Mouse (Mus musculus) midbrain, embryonic 12.5 days (tissue): ENCODE measurements around the gene Cdca8. TPM values are rescaled to one million over a fixed set of nuclear protein-coding genes. Genes with fewer than 3 reads are reported as not detected.

ENCODE experiments used
- ATAC-seq: fragments of 200-750 bp; cut with Nextera tagmentation; 2 replicates; pipeline ENCODE4 v1.8.0; 2017; ENCODE audit warnings: low read depth, moderate TSS enrichment, moderate library complexity; ENCODE audit not compliant: low FRiP score
- H3K27ac ChIP-seq: fragments of 300-500 bp; sonication (generic); replicated peaks from 2 replicates; pipeline ENCODE4 v1.5.1; 2016; ENCODE audit warnings: mild to moderate bottlenecking
- H3K27me3 ChIP-seq: fragments of 300-500 bp; sonication (generic); 2 replicates; pipeline ENCODE4 v1.6.1; 2016; ENCODE audit warnings: mild to moderate bottlenecking
- H3K36me3 ChIP-seq: fragments of 300-500 bp; sonication (generic); 2 replicates; pipeline ENCODE4 v1.6.1; 2016
- H3K4me1 ChIP-seq: fragments of 300-500 bp; sonication (generic); 2 replicates; pipeline ENCODE4 v1.6.1; 2016
- H3K4me2 ChIP-seq: fragments of 300-500 bp; sonication (generic); replicated peaks from 2 replicates; pipeline ENCODE4 v1.6.1; 2016; ENCODE audit warnings: mild to moderate bottlenecking, moderate library complexity
- H3K4me3 ChIP-seq: fragments of 300-500 bp; sonication (generic); 2 replicates; pipeline ENCODE4 v1.5.1; 2016; ENCODE audit warnings: mild to moderate bottlenecking
- H3K9ac ChIP-seq: fragments of 300-500 bp; sonication (generic); replicated peaks from 2 replicates; pipeline ENCODE4 v1.6.1; 2016; ENCODE audit warnings: mild to moderate bottlenecking, moderate library complexity
- H3K9me3 ChIP-seq: fragments of 300-500 bp; sonication (generic); 2 replicates; pipeline ENCODE4 v1.6.1; 2016; ENCODE audit warnings: mild to moderate bottlenecking
- WGBS: fragments of 180-500 bp; shearing (Covaris S2); methylation state at CpG from one replicate; pipeline ENCODE4 v1.1.7; 2016; 5-methylcytosine and 5-hydroxymethylcytosine counted together
- polyA plus RNA-seq: library from polyadenylated mRNA; unstranded; fragments of >200 nt; fragmentation: Nextera tagmentation; extraction: Ambion mirVana; gene quantifications from 2 replicates; pipeline ENCODE4 v1.2.1, GENCODE M21; 2016

The Cdca8 gene
- polyA plus RNA-seq, 1 experiment from 2014 or later, result 207 TPM

GRCm38 (mm10) chr4:124971094-124971493 is 32.0 kb upstream of the Cdca8 start:
- no peak overlapping the region for H3K4me3 ChIP-seq
- peaks cover 8% of the 10 kb centered on the region; the same call in 1 of the 2 replicates for H3K27me3 ChIP-seq
- H3K27ac ChIP-seq, result no peak overlapping the region
- WGBS, result 86% methylated on average over 8 of the region's 8 CpGs
- no peak overlapping the region for H3K4me2 ChIP-seq
- no peak for ATAC-seq
- no peaks in the 10 kb centered on the region for H3K36me3 ChIP-seq
- H3K4me1 ChIP-seq, result peaks cover 20% of the 10 kb centered on the region
- no peak overlapping the region for H3K9ac ChIP-seq
- H3K9me3 ChIP-seq, result no peaks in the 10 kb centered on the region

GRCm38 (mm10) chr4:124970677-124971076 is 31.6 kb upstream of the Cdca8 start:
- Histone ChIP-seq H3K36me3 (no peaks in the 10 kb centered on the region), H3K4me3 (no peak overlapping the region), H3K27me3 (peaks cover 8% of the 10 kb centered on the region; the same call in 1 of the 2 replicates), H3K4me1 (peaks cover 24% of the 10 kb centered on the region), H3K4me2 (no peak overlapping the region), H3K27ac (no peak overlapping the region), H3K9ac (no peak overlapping the region), H3K9me3 (no peaks in the 10 kb centered on the region)
- no peak for ATAC-seq
- 28% methylated on average over 5 of the region's 5 CpGs for WGBS

GRCm38 (mm10) chr4:124970194-124970593 is 31.1 kb upstream of the Cdca8 start:
- no peak overlapping the region for H3K9ac ChIP-seq
- no peaks in the 10 kb centered on the region for H3K36me3 ChIP-seq
- H3K9me3 ChIP-seq, result no peaks in the 10 kb centered on the region
- no peak overlapping the region for H3K4me3 ChIP-seq
- H3K4me1 ChIP-seq, result peaks cover 29% of the 10 kb centered on the region
- H3K27me3 ChIP-seq, result peaks cover 8% of the 10 kb centered on the region; the same call in 1 of the 2 replicates
- 74% methylated on average over 11 of the region's 11 CpGs for WGBS
- no peak overlapping the region for H3K4me2 ChIP-seq
- no peak overlapping the region for H3K27ac ChIP-seq
- ATAC-seq, result no peak

- Histone ChIP-seq H3K9ac (no peak overlapping the region), H3K4me3 (no peak overlapping the region), H3K9me3 (no peaks in the 10 kb centered on the region), H3K27ac (no peak overlapping the region), H3K4me2 (no peak overlapping the region), H3K36me3 (no peaks in the 10 kb centered on the region), H3K27me3 (peaks cover 8% of the 10 kb centered on the region; the same call in 1 of the 2 replicates), H3K4me1 (peaks cover 34% of the 10 kb centered on the region)
- 72% methylated on average over 7 of the region's 7 CpGs for WGBS
- no peak for ATAC-seq
Measured at GRCm38 (mm10) chr4:124969219-124969848, 30.2 kb upstream of the Cdca8 start.

GRCm38 (mm10) chr4:124968711-124969110 is 29.6 kb upstream of the Cdca8 start:
- no peak overlapping the region for H3K27ac ChIP-seq
- ATAC-seq, result no peak
- no peak overlapping the region for H3K9ac ChIP-seq
- no peak overlapping the region for H3K4me2 ChIP-seq
- no peak overlapping the region for H3K4me3 ChIP-seq
- peaks cover 8% of the 10 kb centered on the region; the same call in 1 of the 2 replicates for H3K27me3 ChIP-seq
- peaks cover 34% of the 10 kb centered on the region for H3K4me1 ChIP-seq
- WGBS, result 45% methylated on average over 6 of the region's 6 CpGs
- no peaks in the 10 kb centered on the region for H3K36me3 ChIP-seq
- H3K9me3 ChIP-seq, result no peaks in the 10 kb centered on the region

GRCm38 (mm10) chr4:124964912-124965599 is 25.9 kb upstream of the Cdca8 start:
- Histone ChIP-seq H3K27me3 (no peaks in the 10 kb centered on the region; the same call in 1 of the 2 replicates), H3K27ac (peak overlapping the region; percentile 60), H3K4me1 (peaks cover 27% of the 10 kb centered on the region), H3K4me3 (no peak overlapping the region), H3K4me2 (0 out of 2 replicates have a peak overlapping the region, but pooled peaks have one; percentile 3), H3K9me3 (no peaks in the 10 kb centered on the region), H3K36me3 (no peaks in the 10 kb centered on the region), H3K9ac (no peak overlapping the region; the same call in 1 of the 2 replicates)
- 9% methylated on average over 8 of the region's 8 CpGs for WGBS
- peak; percentile 87 for ATAC-seq

- WGBS, result 61% methylated on average over 11 of the region's 11 CpGs
- no peak for ATAC-seq
Measured at GRCm38 (mm10) chr4:124962576-124962975, 23.5 kb upstream of the Cdca8 start.

GRCm38 (mm10) chr4:124960940-124961339 is 21.8 kb upstream of the Cdca8 start:
- Histone ChIP-seq H3K4me3 (no peak overlapping the region), H3K27ac (no peak overlapping the region), H3K4me1 (peaks cover 12% of the 10 kb centered on the region), H3K9ac (no peak overlapping the region), H3K36me3 (no peaks in the 10 kb centered on the region), H3K27me3 (no peaks in the 10 kb centered on the region), H3K4me2 (no peak overlapping the region), H3K9me3 (no peaks in the 10 kb centered on the region)
- ATAC-seq, result no peak
- WGBS, result 96% methylated on average over 11 of the region's 11 CpGs

More at GRCm38 (mm10) chr4:124962576-124962975, 23.5 kb upstream of the Cdca8 start:
- H3K9me3 ChIP-seq, result no peaks in the 10 kb centered on the region
- H3K4me3 ChIP-seq, result no peak overlapping the region
- no peaks in the 10 kb centered on the region for H3K36me3 ChIP-seq
- peaks cover 15% of the 10 kb centered on the region for H3K4me1 ChIP-seq
- no peak overlapping the region for H3K27ac ChIP-seq
- no peak overlapping the region for H3K4me2 ChIP-seq
- H3K27me3 ChIP-seq, result no peaks in the 10 kb centered on the region
- H3K9ac ChIP-seq, result no peak overlapping the region

GRCm38 (mm10) chr4:124959062-124959461 is 20.0 kb upstream of the Cdca8 start:
- 77% methylated on average over 11 of the region's 11 CpGs for WGBS
- Histone ChIP-seq H3K36me3 (no peaks in the 10 kb centered on the region), H3K27ac (no peak overlapping the region), H3K9me3 (no peaks in the 10 kb centered on the region), H3K9ac (no peak overlapping the region), H3K27me3 (no peaks in the 10 kb centered on the region), H3K4me1 (no peaks in the 10 kb centered on the region), H3K4me3 (no peak overlapping the region), H3K4me2 (no peak overlapping the region)
- no peak for ATAC-seq

- no peak overlapping the region for H3K4me2 ChIP-seq
- H3K4me1 ChIP-seq, result no peaks in the 10 kb centered on the region
- no peaks in the 10 kb centered on the region for H3K9me3 ChIP-seq
- no peak overlapping the region for H3K27ac ChIP-seq
- H3K27me3 ChIP-seq, result no peaks in the 10 kb centered on the region; the same call in 1 of the 2 replicates
- H3K4me3 ChIP-seq, result no peak overlapping the region
- no peaks in the 10 kb centered on the region for H3K36me3 ChIP-seq
- H3K9ac ChIP-seq, result no peak overlapping the region
- 86% methylated on average over 2 of the region's 2 CpGs for WGBS
- ATAC-seq, result no peak
Measured at GRCm38 (mm10) chr4:124957284-124957683, 18.2 kb upstream of the Cdca8 start.

- H3K36me3 ChIP-seq, result no peaks in the 10 kb centered on the region
- no peak overlapping the region for H3K9ac ChIP-seq
- H3K27me3 ChIP-seq, result no peaks in the 10 kb centered on the region; the same call in 1 of the 2 replicates
- no peaks in the 10 kb centered on the region for H3K4me1 ChIP-seq
- WGBS, result 70% methylated on average over 4 of the region's 4 CpGs
- no peak for ATAC-seq
- H3K27ac ChIP-seq, result no peak overlapping the region
- H3K4me2 ChIP-seq, result no peak overlapping the region
- H3K9me3 ChIP-seq, result no peaks in the 10 kb centered on the region
- no peak overlapping the region for H3K4me3 ChIP-seq
Measured at GRCm38 (mm10) chr4:124953546-124953945, 14.4 kb upstream of the Cdca8 start.

- Histone ChIP-seq H3K27ac (no peak overlapping the region), H3K9ac (no peak overlapping the region), H3K4me3 (no peak overlapping the region), H3K9me3 (no peaks in the 10 kb centered on the region), H3K27me3 (no peaks in the 10 kb centered on the region; the same call in 1 of the 2 replicates), H3K4me2 (no peak overlapping the region), H3K4me1 (no peaks in the 10 kb centered on the region), H3K36me3 (no peaks in the 10 kb centered on the region)
- 53% methylated on average over 10 of the region's 10 CpGs for WGBS
- ATAC-seq, result no peak
Measured at GRCm38 (mm10) chr4:124951036-124951433, 11.9 kb upstream of the Cdca8 start.
